Mouse (Mus musculus): ENCODE data around the gene Pde5a.

Pde5a gene

GRCm38 (mm10) chr3:122728852-122729600 lies at the start of gene Pde5a:
Gene Pde5a, plus strand, starts transcription at chr3:122728947.
- DNase-seq (ENCODE audit: inconsistent ontology term): peak; percentile 82

GRCm38 (mm10) chr3:122680851-122681250 lies 47.9 kb upstream of the Pde5a start:
- DNase-seq (ENCODE audit: inconsistent ontology term): no peak

GRCm38 (mm10) chr3:122682352-122682751 lies 46.4 kb upstream of the Pde5a start:
- DNase-seq (ENCODE audit: inconsistent ontology term): no peak

- DNase-seq (ENCODE audit: inconsistent ontology term): peak; percentile 27
Observed at GRCm38 (mm10) chr3:122684832-122685231, 43.9 kb upstream of the Pde5a start.

GRCm38 (mm10) chr3:122693039-122693438 lies 35.7 kb upstream of the Pde5a start:
- no peak for DNase-seq (ENCODE audit: inconsistent ontology term)

GRCm38 (mm10) chr3:122695870-122696269 lies 32.9 kb upstream of the Pde5a start:
- no peak for DNase-seq (ENCODE audit: inconsistent ontology term)

- DNase-seq (ENCODE audit: inconsistent ontology term): no peak
Observed at GRCm38 (mm10) chr3:122696672-122697071, 32.1 kb upstream of the Pde5a start.

- DNase-seq (ENCODE audit: inconsistent ontology term): peak; percentile 88
Observed at GRCm38 (mm10) chr3:122704209-122704608, 24.5 kb upstream of the Pde5a start.

GRCm38 (mm10) chr3:122705246-122705645 lies 23.5 kb upstream of the Pde5a start:
- DNase-seq (ENCODE audit: inconsistent ontology term): no peak

GRCm38 (mm10) chr3:122708485-122708884 lies 20.3 kb upstream of the Pde5a start:
- DNase-seq (ENCODE audit: inconsistent ontology term): no peak

GRCm38 (mm10) chr3:122710141-122710540 lies 18.6 kb upstream of the Pde5a start:
- no peak for DNase-seq (ENCODE audit: inconsistent ontology term)

- no peak for DNase-seq (ENCODE audit: inconsistent ontology term)
Observed at GRCm38 (mm10) chr3:122718631-122719030, 10.1 kb upstream of the Pde5a start.

- DNase-seq (ENCODE audit: inconsistent ontology term): no peak
Observed at GRCm38 (mm10) chr3:122721522-122721921, 7.2 kb upstream of the Pde5a start.

GRCm38 (mm10) chr3:122729601-122729959 lies 833 bp downstream of the Pde5a start:
- no peak for DNase-seq (ENCODE audit: inconsistent ontology term)

- peak; percentile 85 for DNase-seq (ENCODE audit: inconsistent ontology term)
Observed at GRCm38 (mm10) chr3:122729960-122730740, 1.4 kb downstream of the Pde5a start.

- no peak for DNase-seq (ENCODE audit: inconsistent ontology term)
Observed at GRCm38 (mm10) chr3:122730741-122731235, 2.0 kb downstream of the Pde5a start.

GRCm38 (mm10) chr3:122733806-122734205 lies 5.1 kb downstream of the Pde5a start:
- peak; percentile 20 for DNase-seq (ENCODE audit: inconsistent ontology term)

GRCm38 (mm10) chr3:122734329-122734728 lies 5.6 kb downstream of the Pde5a start:
- no peak for DNase-seq (ENCODE audit: inconsistent ontology term)

- DNase-seq (ENCODE audit: inconsistent ontology term): no peak
Observed at GRCm38 (mm10) chr3:122739460-122739859, 10.7 kb downstream of the Pde5a start.

- DNase-seq (ENCODE audit: inconsistent ontology term): no peak
Observed at GRCm38 (mm10) chr3:122744265-122744664, 15.5 kb downstream of the Pde5a start.

GRCm38 (mm10) chr3:122747921-122748700 lies 19.4 kb downstream of the Pde5a start:
- DNase-seq (ENCODE audit: inconsistent ontology term): peak; percentile 27

- DNase-seq (ENCODE audit: inconsistent ontology term): no peak
Observed at GRCm38 (mm10) chr3:122763240-122763761, 34.6 kb downstream of the Pde5a start.
